Mouse (Mus musculus): ENCODE measurements around the gene Mbtps1. TPM values are rescaled to one million over a fixed set of nuclear protein-coding genes. Genes with fewer than 3 reads are reported as not detected.

Gene Mbtps1
- polyA plus RNA-seq, 1 experiment from 2014 or later, result 48.5 TPM

- Histone ChIP-seq H3K27ac (replicated peaks) (no peak overlapping the region), H3K36me3 (peaks cover 92% of the 10 kb centered on the region), H3K27me3 (replicated peaks) (no peaks in the 10 kb centered on the region), H3K4me1 (no peaks in the 10 kb centered on the region), H3K9me3 (replicated peaks) (no peaks in the 10 kb centered on the region), H3K9ac (replicated peaks) (no peak overlapping the region), H3K4me2 (no peak overlapping the region), H3K4me3 (replicated peaks) (no peak overlapping the region)
- no peak for ATAC-seq (ENCODE audit: low FRiP score)
- WGBS, result 95% methylated on average over 7 of the region's 7 CpGs
Measured at GRCm38 (mm10) chr8:119528762-119529161, 29.8 kb downstream of the Mbtps1 start.

GRCm38 (mm10) chr8:119520102-119520501, 38.4 kb downstream of the Mbtps1 start:
- H3K36me3 ChIP-seq, result peaks cover 89% of the 10 kb centered on the region
- H3K27me3 ChIP-seq (replicated peaks), result no peaks in the 10 kb centered on the region
- ATAC-seq (ENCODE audit: low FRiP score), result no peak

GRCm38 (mm10) chr8:119516674-119517073, 41.9 kb downstream of the Mbtps1 start:
- H3K9ac ChIP-seq (replicated peaks), result no peak overlapping the region
- no peak overlapping the region for H3K4me3 ChIP-seq (replicated peaks)
- ATAC-seq (ENCODE audit: low FRiP score), result no peak
- H3K27me3 ChIP-seq (replicated peaks), result no peaks in the 10 kb centered on the region
- no peak overlapping the region for H3K27ac ChIP-seq (replicated peaks)
- 33% methylated on average over 5 of the region's 5 CpGs for WGBS
- peaks cover 92% of the 10 kb centered on the region for H3K36me3 ChIP-seq
- H3K4me1 ChIP-seq, result no peaks in the 10 kb centered on the region
- H3K4me2 ChIP-seq, result no peak overlapping the region
- H3K9me3 ChIP-seq (replicated peaks), result no peaks in the 10 kb centered on the region

More at GRCm38 (mm10) chr8:119520102-119520501, 38.4 kb downstream of the Mbtps1 start:
- Histone ChIP-seq H3K4me2 (no peak overlapping the region), H3K27ac (replicated peaks) (no peak overlapping the region), H3K4me1 (no peaks in the 10 kb centered on the region), H3K9me3 (replicated peaks) (no peaks in the 10 kb centered on the region), H3K4me3 (replicated peaks) (no peak overlapping the region), H3K9ac (replicated peaks) (no peak overlapping the region)
- WGBS, result 78% methylated on average over 7 of the region's 7 CpGs

GRCm38 (mm10) chr8:119515767-119516166, 42.8 kb downstream of the Mbtps1 start:
- no peaks in the 10 kb centered on the region for H3K4me1 ChIP-seq
- H3K9me3 ChIP-seq (replicated peaks), result no peaks in the 10 kb centered on the region
- H3K27ac ChIP-seq (replicated peaks), result no peak overlapping the region
- no peak overlapping the region for H3K4me2 ChIP-seq
- peaks cover 90% of the 10 kb centered on the region for H3K36me3 ChIP-seq
- H3K4me3 ChIP-seq (replicated peaks), result no peak overlapping the region
- no peaks in the 10 kb centered on the region for H3K27me3 ChIP-seq (replicated peaks)
- 61% methylated on average over 3 of the region's 3 CpGs for WGBS
- ATAC-seq (ENCODE audit: low FRiP score), result no peak
- H3K9ac ChIP-seq (replicated peaks), result no peak overlapping the region

- H3K36me3 ChIP-seq, result peaks cover 89% of the 10 kb centered on the region
- 92% methylated on average over 3 of the region's 3 CpGs for WGBS
- ATAC-seq (ENCODE audit: low FRiP score), result no peak
- H3K4me3 ChIP-seq (replicated peaks), result no peak overlapping the region
- no peak overlapping the region for H3K4me2 ChIP-seq
- H3K9me3 ChIP-seq (replicated peaks), result no peaks in the 10 kb centered on the region
- no peaks in the 10 kb centered on the region for H3K27me3 ChIP-seq (replicated peaks)
- no peak overlapping the region for H3K27ac ChIP-seq (replicated peaks)
- H3K9ac ChIP-seq (replicated peaks), result no peak overlapping the region
- H3K4me1 ChIP-seq, result no peaks in the 10 kb centered on the region
Measured at GRCm38 (mm10) chr8:119514940-119515339, 43.6 kb downstream of the Mbtps1 start.

- Histone ChIP-seq H3K4me2 (no peak overlapping the region), H3K9ac (replicated peaks) (no peak overlapping the region), H3K4me1 (no peaks in the 10 kb centered on the region), H3K27ac (replicated peaks) (no peak overlapping the region), H3K27me3 (replicated peaks) (no peaks in the 10 kb centered on the region), H3K9me3 (replicated peaks) (no peaks in the 10 kb centered on the region), H3K4me3 (replicated peaks) (no peak overlapping the region), H3K36me3 (peaks cover 88% of the 10 kb centered on the region)
- 96% methylated on average over 4 of the region's 4 CpGs for WGBS
- ATAC-seq (ENCODE audit: low FRiP score), result no peak
Measured at GRCm38 (mm10) chr8:119513405-119513804, 45.1 kb downstream of the Mbtps1 start.

GRCm38 (mm10) chr8:119511722-119512121, 46.8 kb downstream of the Mbtps1 start:
- peaks cover 85% of the 10 kb centered on the region for H3K36me3 ChIP-seq
- ATAC-seq (ENCODE audit: low FRiP score), result no peak

GRCm38 (mm10) chr8:119510471-119510870, 48.1 kb downstream of the Mbtps1 start:
- no peaks in the 10 kb centered on the region for H3K4me1 ChIP-seq
- H3K27ac ChIP-seq (replicated peaks), result no peak overlapping the region
- no peak overlapping the region for H3K4me2 ChIP-seq
- H3K9ac ChIP-seq (replicated peaks), result no peak overlapping the region
- H3K27me3 ChIP-seq (replicated peaks), result no peaks in the 10 kb centered on the region
- H3K9me3 ChIP-seq (replicated peaks), result no peaks in the 10 kb centered on the region
- peaks cover 79% of the 10 kb centered on the region for H3K36me3 ChIP-seq
- WGBS, result 84% methylated on average over 9 of the region's 9 CpGs
- H3K4me3 ChIP-seq (replicated peaks), result no peak overlapping the region
- no peak for ATAC-seq (ENCODE audit: low FRiP score)

More at GRCm38 (mm10) chr8:119511722-119512121, 46.8 kb downstream of the Mbtps1 start:
- H3K27me3 ChIP-seq (replicated peaks), result no peaks in the 10 kb centered on the region
- H3K4me3 ChIP-seq (replicated peaks), result no peak overlapping the region
- H3K27ac ChIP-seq (replicated peaks), result no peak overlapping the region
- 93% methylated on average over 7 of the region's 7 CpGs for WGBS
- H3K4me1 ChIP-seq, result no peaks in the 10 kb centered on the region
- no peak overlapping the region for H3K9ac ChIP-seq (replicated peaks)
- H3K9me3 ChIP-seq (replicated peaks), result no peaks in the 10 kb centered on the region
- no peak overlapping the region for H3K4me2 ChIP-seq

GRCm38 (mm10) chr8:119506106-119506505, 52.4 kb downstream of the Mbtps1 start:
- Histone ChIP-seq H3K9ac (replicated peaks) (no peak overlapping the region), H3K36me3 (peaks cover 37% of the 10 kb centered on the region), H3K27ac (replicated peaks) (no peak overlapping the region), H3K4me1 (no peaks in the 10 kb centered on the region), H3K4me3 (replicated peaks) (no peak overlapping the region), H3K27me3 (replicated peaks) (0 out of 2 replicates have a peak, but pooled peaks cover 3% of the 10 kb centered on the region), H3K4me2 (no peak overlapping the region), H3K9me3 (replicated peaks) (no peaks in the 10 kb centered on the region)
- no peak for ATAC-seq (ENCODE audit: low FRiP score)
- WGBS, result 92% methylated on average over 8 of the region's 8 CpGs

GRCm38 (mm10) chr8:119505488-119505887, 53.0 kb downstream of the Mbtps1 start:
- H3K36me3 ChIP-seq, result peaks cover 32% of the 10 kb centered on the region
- 55% methylated on average over 9 of the region's 9 CpGs for WGBS
- no peak overlapping the region for H3K4me3 ChIP-seq (replicated peaks)
- 0 out of 2 replicates have a peak, but pooled peaks cover 3% of the 10 kb centered on the region for H3K27me3 ChIP-seq (replicated peaks)
- H3K4me1 ChIP-seq, result no peaks in the 10 kb centered on the region
- no peak overlapping the region for H3K9ac ChIP-seq (replicated peaks)
- no peaks in the 10 kb centered on the region for H3K9me3 ChIP-seq (replicated peaks)
- H3K27ac ChIP-seq (replicated peaks), result no peak overlapping the region
- ATAC-seq (ENCODE audit: low FRiP score), result no peak
- no peak overlapping the region for H3K4me2 ChIP-seq

GRCm38 (mm10) chr8:119503191-119503767, 55.3 kb downstream of the Mbtps1 start:
- peaks cover 11% of the 10 kb centered on the region for H3K36me3 ChIP-seq
- 23% methylated on average over 10 of the region's 10 CpGs for WGBS
- H3K4me2 ChIP-seq, result no peak overlapping the region
- no peak for ATAC-seq (ENCODE audit: low FRiP score)
- no peaks in the 10 kb centered on the region for H3K4me1 ChIP-seq
- no peak overlapping the region for H3K9ac ChIP-seq (replicated peaks)
- no peak overlapping the region for H3K4me3 ChIP-seq (replicated peaks)
- no peaks in the 10 kb centered on the region for H3K9me3 ChIP-seq (replicated peaks)
- H3K27me3 ChIP-seq (replicated peaks), result 0 out of 2 replicates have a peak, but pooled peaks cover 3% of the 10 kb centered on the region
- no peak overlapping the region for H3K27ac ChIP-seq (replicated peaks)

GRCm38 (mm10) chr8:119502111-119502510, 56.4 kb downstream of the Mbtps1 start:
- H3K36me3 ChIP-seq, result 0 out of 2 replicates have a peak, but pooled peaks cover 1% of the 10 kb centered on the region
- no peak overlapping the region for H3K4me2 ChIP-seq
- H3K9ac ChIP-seq (replicated peaks), result no peak overlapping the region
- 64% methylated on average over 4 of the region's 4 CpGs for WGBS
- H3K9me3 ChIP-seq (replicated peaks), result no peaks in the 10 kb centered on the region
- no peak for ATAC-seq (ENCODE audit: low FRiP score)
- H3K4me1 ChIP-seq, result no peaks in the 10 kb centered on the region
- H3K4me3 ChIP-seq (replicated peaks), result no peak overlapping the region
- H3K27ac ChIP-seq (replicated peaks), result no peak overlapping the region
- H3K27me3 ChIP-seq (replicated peaks), result 0 out of 2 replicates have a peak, but pooled peaks cover 3% of the 10 kb centered on the region

Measured in neural tube, embryonic 15.5 days (tissue).